Mouse (Mus musculus) forebrain, embryonic 10.5 days (tissue): Measurements from ENCODE around the gene Ppme1. TPM values are rescaled to one million over a fixed set of nuclear protein-coding genes. Genes with fewer than 3 reads are reported as not detected.
A peak's percentile ranks its signal among the peaks of the same experiment; 100 is the strongest.

Experiments
- DNase-seq: peaks from one replicate; pipeline ENCODE4 v3.0.0-alpha.2; 2017; ENCODE audit warnings: low spot score; ENCODE audit errors: extremely low spot score
- H3K27ac ChIP-seq: fragments of 300-500 bp; sonication (generic); 2 replicates; pipeline ENCODE4 v1.5.1; 2016; ENCODE audit warnings: mild to moderate bottlenecking
- H3K27me3 ChIP-seq: fragments of 300-500 bp; sonication (generic); 2 replicates; pipeline ENCODE4 v1.6.1; 2016; ENCODE audit warnings: mild to moderate bottlenecking; ENCODE audit not compliant: poor library complexity, severe bottlenecking
- H3K36me3 ChIP-seq: fragments of 300-500 bp; sonication (generic); replicated peaks from 2 replicates; pipeline ENCODE4 v1.6.1; 2016; ENCODE audit warnings: mild to moderate bottlenecking, moderate library complexity
- H3K4me1 ChIP-seq: fragments of 300-500 bp; sonication (generic); 2 replicates; pipeline ENCODE4 v1.6.1; 2016
- H3K4me3 ChIP-seq: fragments of 300-500 bp; sonication (generic); 2 replicates; pipeline ENCODE4 v1.5.1; 2016; ENCODE audit warnings: mild to moderate bottlenecking, moderate library complexity
- H3K9me3 ChIP-seq: fragments of 300-500 bp; sonication (generic); 2 replicates; pipeline ENCODE4 v1.6.1; 2016; ENCODE audit warnings: mild to moderate bottlenecking, moderate library complexity
- WGBS: fragments of 180-500 bp; shearing (Covaris S2); methylation state at CpG from one replicate; pipeline ENCODE4 v1.1.7; 2016; 5-methylcytosine and 5-hydroxymethylcytosine counted together
- polyA plus RNA-seq: library from polyadenylated mRNA; unstranded; fragments of >200 nt; fragmentation: Nextera tagmentation; extraction: Ambion mirVana; gene quantifications from 2 replicates; pipeline ENCODE4 v1.2.1, GENCODE M21; 2016

The Ppme1 gene
- polyA plus RNA-seq, 1 experiment from 2014 or later: 80.2 TPM

GRCm38 (mm10) chr7:100372452-100372980 is 409 bp upstream of the Ppme1 start:
- H3K9me3 ChIP-seq: no peaks in the 10 kb centered on the region
- WGBS: 9% methylated on average over 17 of the region's 17 CpGs
- no peaks in the 10 kb centered on the region for H3K27me3 ChIP-seq
- H3K27ac ChIP-seq: peak overlapping the region; percentile 91
- H3K4me3 ChIP-seq: peak overlapping the region; percentile 72
- DNase-seq: no peak
- H3K4me1 ChIP-seq: peaks cover 34% of the 10 kb centered on the region
- H3K36me3 ChIP-seq: peaks cover 37% of the 10 kb centered on the region

- Histone ChIP-seq H3K4me1 (peaks cover 23% of the 10 kb centered on the region), H3K36me3 (peaks cover 34% of the 10 kb centered on the region), H3K9me3 (no peaks in the 10 kb centered on the region), H3K27me3 (no peaks in the 10 kb centered on the region), H3K27ac (no peak overlapping the region), H3K4me3 (no peak overlapping the region)
- WGBS: 59% methylated on average over 6 of the region's 6 CpGs
- DNase-seq: no peak
Measured at GRCm38 (mm10) chr7:100364888-100365287, 7.2 kb downstream of the Ppme1 start.

GRCm38 (mm10) chr7:100363162-100363561 is 8.9 kb downstream of the Ppme1 start:
- Histone ChIP-seq H3K36me3 (peaks cover 29% of the 10 kb centered on the region), H3K27me3 (no peaks in the 10 kb centered on the region), H3K9me3 (no peaks in the 10 kb centered on the region), H3K4me3 (no peak overlapping the region), H3K4me1 (peaks cover 11% of the 10 kb centered on the region), H3K27ac (no peak overlapping the region)
- 95% methylated on average over 2 of the region's 2 CpGs for WGBS
- no peak for DNase-seq

GRCm38 (mm10) chr7:100357856-100358255 is 14.3 kb downstream of the Ppme1 start:
- H3K4me3 ChIP-seq: no peak overlapping the region

GRCm38 (mm10) chr7:100356768-100357167 is 15.3 kb downstream of the Ppme1 start:
- Histone ChIP-seq H3K27ac (no peak overlapping the region), H3K27me3 (no peaks in the 10 kb centered on the region), H3K9me3 (no peaks in the 10 kb centered on the region), H3K4me1 (no peaks in the 10 kb centered on the region), H3K36me3 (peaks cover 38% of the 10 kb centered on the region), H3K4me3 (no peak overlapping the region)
- 96% methylated on average over 1 of the region's 1 CpGs for WGBS
- no peak for DNase-seq

More at GRCm38 (mm10) chr7:100357856-100358255, 14.3 kb downstream of the Ppme1 start:
- Histone ChIP-seq H3K4me1 (no peaks in the 10 kb centered on the region), H3K36me3 (peaks cover 29% of the 10 kb centered on the region), H3K27me3 (no peaks in the 10 kb centered on the region), H3K27ac (no peak overlapping the region), H3K9me3 (no peaks in the 10 kb centered on the region)
- DNase-seq: no peak

GRCm38 (mm10) chr7:100356324-100356723 is 15.8 kb downstream of the Ppme1 start:
- no peak overlapping the region for H3K27ac ChIP-seq
- no peaks in the 10 kb centered on the region for H3K4me1 ChIP-seq
- no peak for DNase-seq
- H3K27me3 ChIP-seq: no peaks in the 10 kb centered on the region
- peaks cover 42% of the 10 kb centered on the region for H3K36me3 ChIP-seq
- 86% methylated on average over 5 of the region's 5 CpGs for WGBS
- no peaks in the 10 kb centered on the region for H3K9me3 ChIP-seq
- no peak overlapping the region for H3K4me3 ChIP-seq

GRCm38 (mm10) chr7:100354984-100355383 is 17.1 kb downstream of the Ppme1 start:
- no peak for DNase-seq
- WGBS: 85% methylated on average over 4 of the region's 4 CpGs
- Histone ChIP-seq H3K4me3 (no peak overlapping the region), H3K36me3 (peaks cover 42% of the 10 kb centered on the region), H3K27me3 (no peaks in the 10 kb centered on the region), H3K27ac (no peak overlapping the region), H3K9me3 (no peaks in the 10 kb centered on the region), H3K4me1 (no peaks in the 10 kb centered on the region)

GRCm38 (mm10) chr7:100335921-100336320 is 36.2 kb downstream of the Ppme1 start:
- DNase-seq: no peak
- WGBS: 96% methylated on average over 2 of the region's 2 CpGs
- no peak overlapping the region for H3K27ac ChIP-seq
- no peaks in the 10 kb centered on the region for H3K27me3 ChIP-seq
- no peaks in the 10 kb centered on the region for H3K4me1 ChIP-seq
- no peak overlapping the region for H3K4me3 ChIP-seq
- peaks cover 96% of the 10 kb centered on the region for H3K36me3 ChIP-seq
- H3K9me3 ChIP-seq: no peaks in the 10 kb centered on the region

- peaks cover 98% of the 10 kb centered on the region for H3K36me3 ChIP-seq
Measured at GRCm38 (mm10) chr7:100331269-100331668, 40.8 kb downstream of the Ppme1 start.

GRCm38 (mm10) chr7:100328636-100329035 is 43.5 kb downstream of the Ppme1 start:
- Histone ChIP-seq H3K4me3 (no peak overlapping the region), H3K27ac (no peak overlapping the region), H3K9me3 (no peaks in the 10 kb centered on the region), H3K4me1 (no peaks in the 10 kb centered on the region), H3K36me3 (peaks cover 96% of the 10 kb centered on the region), H3K27me3 (no peaks in the 10 kb centered on the region)
- WGBS: 94% methylated on average over 4 of the region's 4 CpGs
- no peak for DNase-seq

More at GRCm38 (mm10) chr7:100331269-100331668, 40.8 kb downstream of the Ppme1 start:
- H3K9me3 ChIP-seq: no peaks in the 10 kb centered on the region
- no peaks in the 10 kb centered on the region for H3K27me3 ChIP-seq
- no peaks in the 10 kb centered on the region for H3K4me1 ChIP-seq
- 97% methylated on average over 3 of the region's 3 CpGs for WGBS
- no peak for DNase-seq
- H3K4me3 ChIP-seq: no peak overlapping the region
- no peak overlapping the region for H3K27ac ChIP-seq

GRCm38 (mm10) chr7:100327514-100327913 is 44.6 kb downstream of the Ppme1 start:
- DNase-seq: no peak
- no peaks in the 10 kb centered on the region for H3K27me3 ChIP-seq
- peaks cover 85% of the 10 kb centered on the region for H3K36me3 ChIP-seq
- H3K4me3 ChIP-seq: no peak overlapping the region
- H3K4me1 ChIP-seq: no peaks in the 10 kb centered on the region
- WGBS: 94% methylated on average over 7 of the region's 7 CpGs
- no peak overlapping the region for H3K27ac ChIP-seq
- no peaks in the 10 kb centered on the region for H3K9me3 ChIP-seq

GRCm38 (mm10) chr7:100325482-100325881 is 46.6 kb downstream of the Ppme1 start:
- no peak overlapping the region for H3K27ac ChIP-seq
- no peak for DNase-seq
- no peaks in the 10 kb centered on the region for H3K9me3 ChIP-seq
- H3K27me3 ChIP-seq: no peaks in the 10 kb centered on the region
- H3K4me3 ChIP-seq: no peak overlapping the region
- H3K36me3 ChIP-seq: peaks cover 64% of the 10 kb centered on the region
- H3K4me1 ChIP-seq: no peaks in the 10 kb centered on the region
- 85% methylated on average over 6 of the region's 6 CpGs for WGBS

GRCm38 (mm10) chr7:100323721-100324120 is 48.4 kb downstream of the Ppme1 start:
- WGBS: 97% methylated on average over 3 of the region's 3 CpGs
- peaks cover 49% of the 10 kb centered on the region for H3K36me3 ChIP-seq
- H3K4me3 ChIP-seq: no peak overlapping the region
- no peaks in the 10 kb centered on the region for H3K4me1 ChIP-seq
- no peak for DNase-seq
- no peaks in the 10 kb centered on the region for H3K27me3 ChIP-seq
- H3K9me3 ChIP-seq: no peaks in the 10 kb centered on the region
- H3K27ac ChIP-seq: no peak overlapping the region

- Histone ChIP-seq H3K27ac (no peak overlapping the region), H3K9me3 (no peaks in the 10 kb centered on the region), H3K4me1 (no peaks in the 10 kb centered on the region), H3K27me3 (no peaks in the 10 kb centered on the region), H3K4me3 (no peak overlapping the region), H3K36me3 (no peaks in the 10 kb centered on the region)
- DNase-seq: no peak
- WGBS: 96% methylated on average over 5 of the region's 5 CpGs
Measured at GRCm38 (mm10) chr7:100317534-100317933, 54.6 kb downstream of the Ppme1 start.
